Mouse (Mus musculus) thymus, adult 18-20 months (tissue): ENCODE data around the gene Ankfn1.

Experiments
- DNase-seq, 2 experiments: peaks; one replicate each; pipeline ENCODE4 v3.0.0; 2022; ENCODE audit warnings: mixed read lengths in 2 of 2

Ankfn1 gene

DNA sequence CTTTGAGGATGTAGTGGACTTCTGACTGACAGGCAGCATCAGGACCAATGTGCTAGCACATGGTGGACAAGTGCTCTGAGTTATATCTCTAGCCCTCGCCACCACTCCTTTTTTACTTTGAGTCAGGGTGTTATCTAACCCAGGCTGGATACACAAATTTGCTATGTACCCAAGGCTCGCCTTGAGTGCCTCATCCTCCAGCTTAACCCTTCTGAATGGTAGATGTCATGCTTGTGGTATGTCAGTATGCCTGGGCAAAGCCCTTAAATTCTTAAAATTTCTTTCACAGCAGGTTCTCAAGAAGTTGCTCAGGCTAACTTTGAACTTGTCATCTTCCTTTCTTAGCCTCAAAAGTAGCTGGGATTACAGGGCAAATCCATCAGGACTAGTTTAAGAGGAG is 421.0 kb downstream of the Ankfn1 start:
- DNase-seq, result no peak

DNA sequence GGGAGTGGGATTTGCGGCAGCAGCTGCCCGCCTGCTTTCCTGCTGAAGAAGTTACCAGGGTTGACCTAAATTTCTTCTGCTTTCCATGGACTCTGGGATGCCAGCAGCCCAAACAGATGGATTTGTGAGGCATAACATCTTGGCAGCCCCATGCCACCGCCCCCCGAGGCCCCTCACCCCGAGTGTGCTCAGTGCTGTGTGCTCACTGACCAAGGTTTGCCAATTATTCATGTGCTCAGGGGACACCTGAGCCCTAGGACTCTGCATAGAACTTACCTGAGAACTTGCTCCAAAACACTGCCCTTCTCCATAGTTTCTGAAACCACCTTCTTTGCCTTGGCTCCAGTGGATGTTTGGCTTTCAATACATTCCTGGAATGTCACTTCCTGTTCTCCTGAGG is 421.4 kb downstream of the Ankfn1 start:
- DNase-seq, result no peak

DNA sequence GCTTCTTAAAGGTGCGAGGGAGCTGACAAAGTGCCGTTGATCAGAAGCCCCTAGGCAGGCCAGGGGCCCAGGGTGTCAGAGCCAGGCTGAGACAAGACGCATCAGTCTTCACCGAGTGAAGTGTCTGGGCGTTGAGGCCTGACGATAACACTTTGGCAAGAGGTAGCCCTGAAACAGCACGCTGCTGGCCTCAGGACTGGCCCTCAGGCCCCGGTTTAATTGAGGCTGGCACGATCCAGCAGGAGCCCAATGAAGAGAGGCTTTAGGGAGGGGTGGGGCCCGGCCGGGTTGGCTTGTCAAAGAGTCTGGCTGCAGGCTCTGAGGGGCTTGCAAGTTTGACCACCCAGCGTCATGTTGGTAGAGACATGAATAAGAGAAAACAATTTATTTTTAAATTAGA is 437.2 kb downstream of the Ankfn1 start:
- DNase-seq, result no peak
